In the genomic region with DNA sequence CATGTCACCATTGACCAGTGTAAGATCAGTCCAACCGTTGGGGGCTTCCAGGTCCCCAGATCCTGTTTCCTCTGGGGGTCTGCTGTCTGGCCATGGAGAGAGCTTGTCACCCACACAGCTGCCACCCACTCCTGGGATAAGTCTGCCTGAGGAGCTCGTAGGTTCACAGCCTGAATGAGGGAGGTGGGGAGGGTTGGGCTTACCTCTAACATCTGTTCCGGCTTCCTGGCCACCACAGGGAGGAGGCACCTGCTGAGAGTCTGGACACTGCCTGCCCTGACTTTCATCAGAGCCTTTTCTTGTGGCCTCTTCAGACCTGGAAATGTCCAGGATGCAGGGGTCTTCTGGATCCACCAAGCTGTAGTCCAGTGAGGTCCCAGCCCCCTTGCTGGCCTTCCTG, we compare ENCODE assay signal across 11 mouse cellular contexts. TPM values are rescaled to one million over a fixed set of nuclear protein-coding genes. Genes with fewer than 3 reads are reported as not detected.
DNase-seq lines count a peak whose midpoint lies in the region; ATAC-seq and TF ChIP-seq lines count a peak whose summit lies in the region.
"Had no signal": no experiment of that assay in that cellular context is flagged by ENCODE, and none has a peak within 500 bp of the region (broad histone marks: within the 10 kb centered on the region; RNA-seq: fewer than 3 reads in every experiment).

No protein-coding gene starts in this region.

- H3K9ac ChIP-seq in intestine, embryonic 16.5 days (ENCODE audit: low read depth, low read length), result no peak overlapping the region

- peak overlapping the region; percentile 18 for H3K4me3 ChIP-seq in left cerebral cortex, adult 2 months
- H3K4me3 ChIP-seq in intestine, embryonic 16.5 days (ENCODE audit: low read length), result no peak overlapping the region
- no peak overlapping the region for H3K4me3 ChIP-seq in limb, embryonic 10.5 days

- H3K27me3 ChIP-seq in Patski, result no peaks in the 10 kb centered on the region
- H3K27me3 ChIP-seq in intestine, embryonic 16.5 days (replicated peaks; ENCODE audit: control insufficient read depth, insufficient read depth, low read length), result no peaks in the 10 kb centered on the region
- H3K27me3 ChIP-seq in limb, embryonic 10.5 days (ENCODE audit: low read depth, poor library complexity, severe bottlenecking), result peaks cover 24% of the 10 kb centered on the region

- 40% methylated on average over 3 of the region's 3 CpGs for whole genome bisulfite sequencing in intestine, embryonic 16.5 days
- 41% methylated on average over 3 of the region's 3 CpGs for WGBS in limb, embryonic 10.5 days

- POLR2A ChIA-PET in Patski (lab: Charles Lee), result no interaction called here

- in situ Hi-C loops in Patski (cut with MboI; ENCODE audit: low pct_unique_long_range_greater_than_20kb), result loop anchor here (25.0 kb wide), 1 partner anchor 455 kb away; no protein-coding TSS in a partner anchor

- peak overlapping the region; percentile 65 for H3K27ac ChIP-seq in left cerebral cortex, adult 2 months
- peak overlapping the region; percentile 23; the same call in 1 of the 2 replicates for H3K27ac ChIP-seq in intestine, embryonic 16.5 days (ENCODE audit: low read length)
- peak overlapping the region; percentile 26; the same call in 1 of the 2 replicates for H3K27ac ChIP-seq in limb, embryonic 10.5 days

- no peaks in the 10 kb centered on the region for H3K36me3 ChIP-seq in intestine, embryonic 16.5 days (ENCODE audit: control insufficient read depth, insufficient read depth, low read length)
- H3K36me3 ChIP-seq in limb, embryonic 10.5 days, result no peaks in the 10 kb centered on the region

- no peak for DNase-seq in left cerebral cortex, adult 2 months (ENCODE audit: extremely low spot score in 1 of 2, low spot score in 2 of 2)
- no peak for DNase-seq in left cerebral cortex, postnatal 25 days (ENCODE audit: low spot score in 2 of 2)
- DNase-seq in Patski (ENCODE audit: low read depth, low spot score), result no peak
- DNase-seq in limb, embryonic 10.5 days (ENCODE audit: low spot score), result no peak
- DNase-seq in natural killer cell, adult 2 months (ENCODE audit: low spot score in 2 of 2), result no peak
- DNase-seq in retina, embryonic 14.5 days (ENCODE audit: low spot score), result no peak
- DNase-seq in frontal cortex, postnatal 14 days (ENCODE audit: low spot score in 2 of 2), result no peak
- DNase-seq: thymus, postnatal 25 days had no signal

- H3K9me3 ChIP-seq in intestine, embryonic 16.5 days (ENCODE audit: control insufficient read depth, low read length), result no peaks in the 10 kb centered on the region
- H3K9me3 ChIP-seq in limb, embryonic 10.5 days (replicated peaks), result no peaks in the 10 kb centered on the region

- ATAC-seq in Patski, result peak; percentile 9
- ATAC-seq in intestine, embryonic 16.5 days, result peak; percentile 41; the same call in 1 of the 2 replicates

- TF ChIP-seq CTCF in left cerebral cortex, adult 2 months (IDR thresholded peaks at IDR 0.05), result no peak
- TF ChIP-seq CTCF in Patski (IDR thresholded peaks at IDR 0.05), result no peak

- peak overlapping the region; percentile 31; the same call in 1 of the 2 replicates for H3K4me2 ChIP-seq in intestine, embryonic 16.5 days (ENCODE audit: low read depth, low read length)

- CTCF ChIA-PET in Patski (lab: Charles Lee), result no interaction called here

- intact Hi-C loops in left cerebral cortex, adult 2 months (cut with DNase I), result no loop called here
- intact Hi-C loops in left cerebral cortex, postnatal 25 days (cut with DNase I), result no loop called here

- H3K4me1 ChIP-seq in intestine, embryonic 16.5 days (ENCODE audit: control insufficient read depth, insufficient read depth, low read length), result peaks cover 9% of the 10 kb centered on the region
- peaks cover 20% of the 10 kb centered on the region for H3K4me1 ChIP-seq in limb, embryonic 10.5 days

RNA-seq across cellular contexts. Expression of a gene that starts 0.8 kb away (rescaled TPM):
- 1 to 10 TPM; 9.4 to 9.6 TPM for total RNA-seq in left cerebral cortex, adult 2 months (2021)
- total RNA-seq in left cerebral cortex, postnatal 25 days (2021), result 1 to 10 TPM; 7.7 to 8.1 TPM
- polyA plus RNA-seq in Patski (2021), result 7.7 TPM
- 0.22 and 0.27 TPM in 2 replicates for polyA plus RNA-seq in intestine, embryonic 16.5 days (2015; fragmentation: Nextera tagmentation; extraction: Ambion mirVana)
- polyA plus RNA-seq in limb, embryonic 10.5 days (2016; fragmentation: Nextera tagmentation; extraction: Ambion mirVana), result 0.11 and 0.19 TPM in 2 replicates
- total RNA-seq: hematopoietic stem cell, adult 5-6 weeks; megakaryocyte-erythroid progenitor cell, adult 5-6 weeks had no signal
